Mouse (Mus musculus) neural tube, embryonic 12.5 days (tissue): ENCODE measurements around the gene Gm27021. TPM values are rescaled to one million over a fixed set of nuclear protein-coding genes. Genes with fewer than 3 reads are reported as not detected.

Source experiments
- ATAC-seq: fragments of 200-750 bp; cut with Nextera tagmentation; 2 replicates; pipeline ENCODE4 v1.8.0; 2017; ENCODE audit warnings: low read depth, mild to moderate bottlenecking, moderate TSS enrichment, moderate library complexity; ENCODE audit not compliant: low FRiP score
- H3K27ac ChIP-seq: fragments of 300-500 bp; sonication (generic); 2 replicates; pipeline ENCODE4 v1.5.1; 2016
- H3K27me3 ChIP-seq: fragments of 300-500 bp; sonication (generic); replicated peaks from 2 replicates; pipeline ENCODE4 v1.6.1; 2016; ENCODE audit warnings: mild to moderate bottlenecking
- H3K36me3 ChIP-seq: fragments of 300-500 bp; sonication (generic); 2 replicates; pipeline ENCODE4 v1.6.1; 2016; ENCODE audit warnings: mild to moderate bottlenecking
- H3K4me1 ChIP-seq: fragments of 300-500 bp; sonication (generic); 2 replicates; pipeline ENCODE4 v1.6.1; 2016
- H3K4me2 ChIP-seq: fragments of 300-500 bp; sonication (generic); replicated peaks from 2 replicates; pipeline ENCODE4 v1.6.1; 2016; ENCODE audit warnings: mild to moderate bottlenecking
- H3K4me3 ChIP-seq: fragments of 300-500 bp; sonication (generic); 2 replicates; pipeline ENCODE4 v1.5.1; 2016
- H3K9ac ChIP-seq: fragments of 300-500 bp; sonication (generic); 2 replicates; pipeline ENCODE4 v1.6.1; 2016; ENCODE audit warnings: mild to moderate bottlenecking
- H3K9me3 ChIP-seq: fragments of 300-500 bp; sonication (generic); 2 replicates; pipeline ENCODE4 v1.6.1; 2016; ENCODE audit warnings: mild to moderate bottlenecking
- WGBS: fragments of 180-500 bp; shearing (Covaris S2); methylation state at CpG from one replicate; pipeline ENCODE4 v1.1.7; 2016; 5-methylcytosine and 5-hydroxymethylcytosine counted together
- polyA plus RNA-seq: library from polyadenylated mRNA; unstranded; fragments of >200 nt; fragmentation: Nextera tagmentation; extraction: Ambion mirVana; gene quantifications from 2 replicates; pipeline ENCODE4 v1.2.1, GENCODE M21; 2016

The Gm27021 gene
- polyA plus RNA-seq, 1 experiment from 2014 or later: 2.4 TPM

DNA sequence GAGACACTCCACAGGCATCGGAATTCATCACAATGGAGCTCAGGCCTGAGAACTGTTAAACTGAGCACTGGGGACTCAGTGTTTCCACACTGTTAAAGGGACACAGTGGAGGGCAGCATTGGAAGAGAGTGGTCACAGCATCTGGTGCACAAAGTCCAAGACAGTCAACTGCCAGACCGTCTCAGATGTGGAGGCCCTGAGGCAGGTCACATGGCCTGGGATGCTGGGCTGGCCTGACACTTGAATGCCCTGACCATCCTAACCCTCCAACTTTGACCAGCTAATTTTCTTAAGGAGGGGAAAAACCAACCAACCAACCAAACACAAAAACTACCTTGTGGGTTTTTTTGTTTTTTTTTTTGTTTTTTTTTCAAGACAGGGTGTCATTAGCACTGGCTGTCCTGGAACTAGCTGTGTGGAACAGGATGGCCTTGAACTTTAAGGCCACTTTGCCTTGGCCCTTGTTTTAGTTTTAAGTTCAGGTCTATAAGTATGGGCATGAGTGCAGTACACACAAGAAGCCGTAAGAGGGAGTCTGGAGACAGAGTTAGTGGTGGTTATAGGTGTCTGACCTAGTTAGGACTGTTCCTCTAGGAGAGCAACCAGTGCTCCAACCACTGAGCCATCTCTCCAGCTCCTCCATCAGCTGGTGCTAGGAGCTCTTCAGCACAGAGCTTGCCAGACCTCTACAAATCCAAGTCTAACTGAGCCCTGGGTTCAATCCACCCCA, 2.0 kb downstream of the Gm27021 start:
- WGBS: 83% methylated on average over 3 of the region's 3 CpGs
- H3K9me3 ChIP-seq: no peaks in the 10 kb centered on the region
- peak overlapping the region; percentile 96; the same call in 1 of the 2 replicates for H3K9ac ChIP-seq
- H3K4me3 ChIP-seq: peak overlapping the region; percentile 88; the same call in 1 of the 2 replicates
- H3K4me1 ChIP-seq: peaks cover 38% of the 10 kb centered on the region
- H3K27me3 ChIP-seq: no peaks in the 10 kb centered on the region
- no peak for ATAC-seq
- H3K4me2 ChIP-seq: peak overlapping the region; percentile 92
- H3K36me3 ChIP-seq: peaks cover 13% of the 10 kb centered on the region
- H3K27ac ChIP-seq: no peak overlapping the region

DNA sequence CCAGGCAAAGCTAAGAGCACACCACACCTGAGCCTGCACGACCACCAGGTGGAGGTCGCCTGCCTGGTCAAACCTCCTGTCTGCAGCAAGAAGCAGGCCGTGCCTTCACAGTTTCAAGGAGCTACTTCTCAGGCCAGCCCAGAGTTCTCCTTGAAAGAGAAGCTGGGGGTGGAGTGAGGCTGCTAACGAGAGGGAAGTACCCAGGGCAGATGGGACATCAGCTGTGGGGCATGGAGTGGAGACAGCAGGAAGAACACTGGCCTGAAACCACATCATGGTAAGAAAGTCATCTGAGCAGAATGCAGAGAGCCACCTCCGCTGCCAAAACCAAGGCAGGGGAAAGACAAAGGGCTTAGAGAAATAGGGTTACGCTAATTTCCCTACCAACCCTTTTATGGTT, 3.3 kb downstream of the Gm27021 start:
- H3K4me3 ChIP-seq: no peak overlapping the region
- peaks cover 12% of the 10 kb centered on the region for H3K36me3 ChIP-seq
- 84% methylated on average over 6 of the region's 6 CpGs for WGBS
- no peak overlapping the region for H3K4me2 ChIP-seq
- no peak overlapping the region for H3K27ac ChIP-seq
- no peak overlapping the region for H3K9ac ChIP-seq
- peaks cover 35% of the 10 kb centered on the region for H3K4me1 ChIP-seq
- no peaks in the 10 kb centered on the region for H3K9me3 ChIP-seq
- H3K27me3 ChIP-seq: no peaks in the 10 kb centered on the region
- ATAC-seq: no peak

DNA sequence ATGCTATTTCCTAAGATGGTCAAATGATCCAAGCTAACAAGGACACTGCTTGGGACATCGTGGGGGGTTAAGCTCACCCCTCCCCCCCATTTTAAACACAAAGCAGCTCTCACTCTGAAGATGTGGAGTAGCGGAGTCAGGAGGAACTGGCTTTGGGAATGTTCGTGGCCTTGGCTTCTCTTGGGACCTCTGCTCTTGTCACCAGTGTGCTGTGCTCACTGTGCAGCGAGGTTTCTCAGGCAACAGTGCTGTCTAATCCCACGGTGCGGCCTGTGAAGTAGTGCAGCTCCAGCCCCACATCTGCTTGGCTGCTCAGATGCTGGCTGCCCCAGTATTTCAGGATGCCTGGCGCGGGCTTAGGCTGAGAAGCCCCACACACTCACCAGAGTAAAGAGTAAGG, 10.5 kb downstream of the Gm27021 start:
- no peak overlapping the region for H3K4me2 ChIP-seq
- H3K36me3 ChIP-seq: peaks cover 70% of the 10 kb centered on the region
- H3K9me3 ChIP-seq: no peaks in the 10 kb centered on the region
- H3K4me3 ChIP-seq: no peak overlapping the region
- WGBS: 90% methylated on average over 8 of the region's 8 CpGs
- no peak overlapping the region for H3K9ac ChIP-seq
- no peak overlapping the region for H3K27ac ChIP-seq
- no peaks in the 10 kb centered on the region for H3K27me3 ChIP-seq
- no peaks in the 10 kb centered on the region for H3K4me1 ChIP-seq
- no peak for ATAC-seq

DNA sequence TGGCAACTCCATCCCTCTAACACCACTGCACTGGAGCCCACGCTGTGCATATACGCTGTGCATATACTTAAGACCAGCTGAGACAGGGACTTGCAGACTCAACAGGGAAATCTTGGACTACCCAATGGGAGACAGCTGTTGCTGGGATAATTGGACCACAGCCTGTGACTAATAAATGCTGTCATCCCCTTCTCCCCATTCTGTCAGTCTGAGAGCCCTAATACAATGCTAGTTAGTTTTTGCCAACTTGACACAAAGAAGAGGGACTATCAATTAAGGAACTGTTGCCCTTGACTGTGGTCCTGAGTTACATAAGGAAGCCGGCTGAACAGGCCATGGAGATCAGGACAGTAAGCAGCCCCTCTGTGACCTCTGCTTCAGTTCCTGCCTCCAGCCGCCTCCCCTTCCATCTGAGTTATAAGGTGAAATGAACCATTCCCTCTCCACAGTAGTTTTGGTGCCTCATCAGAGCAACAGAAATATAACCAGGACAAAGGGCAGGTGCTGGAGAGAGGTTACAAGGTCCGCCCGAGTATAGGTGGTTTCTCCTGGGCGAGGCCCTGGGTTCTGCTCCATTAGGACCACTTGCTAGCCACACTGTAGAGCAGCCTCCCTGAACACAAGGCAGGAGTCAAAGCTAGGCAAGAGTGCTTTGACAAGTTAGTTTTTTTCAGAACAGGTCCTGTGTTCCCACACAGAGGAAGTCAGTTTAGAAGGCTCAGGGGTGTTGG, 11.4 kb downstream of the Gm27021 start:
- no peak overlapping the region for H3K9ac ChIP-seq
- no peak for ATAC-seq

DNA sequence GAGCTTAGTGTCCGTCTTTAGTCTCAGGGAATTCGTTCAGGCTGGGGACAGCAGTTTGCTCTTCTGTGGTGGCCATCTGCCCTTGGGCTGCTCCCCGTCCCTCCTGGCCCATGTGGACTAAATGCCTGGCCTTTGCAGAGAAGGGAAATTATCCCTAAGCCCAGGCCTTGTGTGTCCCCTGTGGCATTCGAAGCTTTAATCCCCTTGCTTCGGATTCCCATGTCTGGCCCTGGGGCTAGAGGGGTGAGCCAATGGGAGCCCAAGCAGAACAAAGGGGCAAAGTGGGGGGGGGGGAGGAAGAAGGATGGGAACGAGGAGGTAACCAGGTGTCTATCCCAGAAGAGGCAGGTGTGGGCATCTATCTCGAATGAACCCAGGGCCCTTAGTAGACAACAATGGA, 20.3 kb downstream of the Gm27021 start, which contains the start of gene 1190005I06Rik:
Gene 1190005I06Rik, minus strand, starts transcription at position 101 of the 400 bp plus-strand sequence.
- Histone ChIP-seq H3K4me2 (no peak within 1 kb of the TSS), H3K4me1 (no peaks in the 10 kb centered on the region), H3K27me3 (no peaks in the 10 kb centered on the region), H3K36me3 (peaks cover 16% of the 10 kb centered on the region), H3K9me3 (no peaks in the 10 kb centered on the region), H3K4me3 (no peak within 1 kb of the TSS), H3K27ac (no peak within 1 kb of the TSS), H3K9ac (no peak within 1 kb of the TSS)
- WGBS: 69% methylated on average over 7 of the region's 7 CpGs
- ATAC-seq: no peak

More for the DNA sequence above, 11.4 kb downstream of the Gm27021 start:
- H3K4me1 ChIP-seq: no peaks in the 10 kb centered on the region
- H3K27ac ChIP-seq: no peak overlapping the region
- H3K36me3 ChIP-seq: peaks cover 70% of the 10 kb centered on the region
- H3K9me3 ChIP-seq: no peaks in the 10 kb centered on the region
- no peak overlapping the region for H3K4me2 ChIP-seq
- no peaks in the 10 kb centered on the region for H3K27me3 ChIP-seq
- 87% methylated on average over 7 of the region's 7 CpGs for WGBS
- H3K4me3 ChIP-seq: no peak overlapping the region

DNA sequence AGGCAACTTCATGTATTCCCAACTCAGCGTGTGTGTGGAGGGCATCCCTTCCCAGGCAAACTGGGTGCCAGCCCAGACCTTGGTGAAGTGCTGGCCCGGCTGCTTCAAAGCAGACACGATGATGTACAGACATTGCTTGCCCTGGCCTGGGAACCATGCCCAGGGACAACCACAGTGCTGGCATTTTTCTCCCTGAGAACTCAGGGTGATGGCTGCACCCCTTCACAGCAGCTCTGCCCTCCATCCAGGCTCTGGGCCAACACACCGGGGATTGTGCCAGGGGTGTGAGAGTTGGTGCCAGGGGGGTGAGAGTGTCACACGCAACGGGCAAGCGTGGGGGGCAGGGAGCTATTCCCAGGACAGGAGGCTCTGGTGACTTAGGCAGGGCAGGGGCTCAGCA, 23.2 kb downstream of the Gm27021 start:
- no peaks in the 10 kb centered on the region for H3K4me1 ChIP-seq
- H3K36me3 ChIP-seq: peaks cover 3% of the 10 kb centered on the region
- H3K9ac ChIP-seq: no peak overlapping the region
- no peaks in the 10 kb centered on the region for H3K27me3 ChIP-seq
- H3K4me3 ChIP-seq: no peak overlapping the region
- no peaks in the 10 kb centered on the region for H3K9me3 ChIP-seq
- no peak for ATAC-seq
- no peak overlapping the region for H3K27ac ChIP-seq
- no peak overlapping the region for H3K4me2 ChIP-seq
- WGBS: 91% methylated on average over 7 of the region's 7 CpGs

DNA sequence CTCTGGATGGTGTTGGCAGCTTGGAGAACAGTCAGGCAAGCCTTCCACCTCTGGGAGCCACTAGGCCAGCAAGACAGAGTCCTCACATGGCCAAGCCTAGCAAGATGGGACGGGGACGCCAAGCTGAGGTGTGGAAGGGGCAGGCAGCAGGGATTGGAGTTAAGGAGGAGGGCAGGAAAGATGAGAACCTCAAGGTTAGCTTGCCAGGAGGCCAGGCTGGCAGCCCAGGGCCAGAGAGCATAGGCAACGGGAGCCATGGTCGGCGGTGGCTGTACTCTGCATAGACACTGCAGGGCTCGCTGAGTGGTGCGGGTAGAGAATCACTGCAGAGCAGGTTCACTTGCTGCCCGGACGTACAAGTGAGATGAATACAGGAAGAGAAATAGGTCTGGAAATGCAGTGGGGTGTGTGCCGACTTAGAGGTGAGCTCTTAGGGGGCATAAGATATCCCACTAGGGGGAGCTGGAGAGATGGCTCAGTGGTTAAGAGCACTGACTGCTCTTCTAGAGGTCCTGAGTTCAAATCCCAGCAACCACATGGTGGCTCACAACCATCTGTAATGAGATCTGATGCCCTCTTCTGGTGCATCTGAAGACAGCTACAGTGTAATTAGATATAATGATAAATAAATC, 25.7 kb downstream of the Gm27021 start:
- no peak overlapping the region for H3K4me2 ChIP-seq
- no peaks in the 10 kb centered on the region for H3K27me3 ChIP-seq
- H3K4me3 ChIP-seq: no peak overlapping the region
- H3K9me3 ChIP-seq: no peaks in the 10 kb centered on the region
- no peak overlapping the region for H3K9ac ChIP-seq
- WGBS: 84% methylated on average over 10 of the region's 10 CpGs
- no peak overlapping the region for H3K27ac ChIP-seq
- ATAC-seq: no peak
- no peaks in the 10 kb centered on the region for H3K4me1 ChIP-seq
- H3K36me3 ChIP-seq: no peaks in the 10 kb centered on the region

DNA sequence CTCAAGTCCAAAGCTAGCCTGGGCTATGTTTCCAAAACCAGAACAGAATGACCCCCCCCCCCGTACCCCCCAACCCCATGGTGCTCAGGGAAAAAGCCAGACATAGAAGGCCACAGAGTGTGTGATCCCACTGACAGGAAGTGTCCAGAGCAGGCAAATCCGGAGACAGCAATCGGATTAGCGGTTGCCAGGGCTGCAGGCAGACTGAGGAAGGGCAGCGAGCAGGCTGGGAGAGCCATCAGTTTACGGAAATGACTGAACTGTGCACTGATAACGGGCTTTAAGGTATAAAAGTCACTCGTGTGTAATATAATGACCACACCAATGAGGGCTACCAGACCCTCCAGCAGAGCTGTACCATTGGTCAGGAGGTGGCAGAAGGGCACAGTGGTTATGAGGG, 26.6 kb downstream of the Gm27021 start:
- Histone ChIP-seq H3K4me1 (no peaks in the 10 kb centered on the region), H3K27ac (no peak overlapping the region), H3K4me3 (no peak overlapping the region), H3K9ac (no peak overlapping the region), H3K36me3 (no peaks in the 10 kb centered on the region), H3K27me3 (peaks cover 2% of the 10 kb centered on the region; the same call in 1 of the 2 replicates), H3K4me2 (no peak overlapping the region), H3K9me3 (no peaks in the 10 kb centered on the region)
- ATAC-seq: no peak
- 55% methylated on average over 8 of the region's 8 CpGs for WGBS

DNA sequence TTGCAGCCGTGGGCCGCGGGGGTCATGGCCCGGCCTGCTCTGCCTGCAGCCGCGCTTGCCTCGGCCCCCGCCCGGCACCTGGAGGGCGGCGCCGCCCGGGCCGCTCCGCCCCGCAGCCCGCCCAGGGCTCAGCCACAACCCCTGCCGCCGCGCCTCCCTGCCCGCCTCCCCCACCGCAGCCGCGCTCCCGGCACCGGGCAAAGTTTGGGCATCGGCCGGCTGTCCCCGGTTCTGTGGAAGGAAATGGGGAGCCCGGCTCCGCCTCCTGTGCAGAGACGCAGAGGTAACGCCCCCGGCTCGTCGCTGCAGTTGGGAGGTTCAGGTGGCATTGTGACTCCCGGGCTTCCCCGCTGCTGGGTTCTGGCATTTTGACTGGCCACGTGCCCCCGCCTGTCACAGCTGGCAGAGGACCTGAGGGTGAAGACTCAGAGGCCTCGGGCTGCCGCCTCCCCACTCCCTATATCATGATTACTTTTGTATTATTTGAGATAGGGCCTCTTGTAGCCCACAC, 33.5 kb downstream of the Gm27021 start:
- Histone ChIP-seq H3K4me3 (peak overlapping the region; percentile 59), H3K27me3 (peaks cover 39% of the 10 kb centered on the region)
- ATAC-seq: peak; percentile 49; the same call in 1 of the 2 replicates

DNA sequence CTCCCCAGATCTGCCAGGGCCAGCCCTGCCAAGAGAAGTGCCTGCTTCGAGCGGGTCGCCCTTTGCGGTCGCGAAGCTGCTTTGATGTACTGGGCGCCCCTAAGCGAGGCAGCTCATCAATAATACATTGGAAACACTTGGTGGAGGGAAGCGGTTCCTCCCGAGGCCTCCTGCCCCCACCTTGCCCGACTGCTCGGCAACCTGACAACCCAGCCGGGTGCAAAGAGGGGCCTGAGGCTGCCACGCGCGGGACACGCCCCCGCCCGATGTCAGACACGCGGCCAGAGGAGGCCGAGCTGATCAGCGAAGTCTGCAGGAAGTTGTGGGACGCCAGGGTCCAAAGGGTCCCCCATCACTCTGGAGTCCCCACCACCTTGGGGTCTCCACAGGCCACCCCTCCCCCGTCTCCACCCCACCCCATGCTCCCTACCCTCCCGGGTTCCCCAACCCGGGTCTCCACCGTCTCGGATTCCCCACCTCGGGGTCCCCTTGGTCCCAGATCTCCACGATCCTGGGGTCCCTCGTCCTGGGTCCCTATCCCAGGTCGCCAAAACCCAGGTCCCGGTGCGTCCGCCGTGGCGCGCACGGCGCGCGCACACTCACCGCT, 34.1 kb downstream of the Gm27021 start:
- H3K27me3 ChIP-seq: peaks cover 39% of the 10 kb centered on the region
- H3K4me3 ChIP-seq: peak overlapping the region; percentile 59
- H3K4me1 ChIP-seq: peaks cover 20% of the 10 kb centered on the region
- H3K27ac ChIP-seq: no peak overlapping the region
- H3K9me3 ChIP-seq: no peaks in the 10 kb centered on the region
- H3K4me2 ChIP-seq: peak overlapping the region; percentile 97
- no peaks in the 10 kb centered on the region for H3K36me3 ChIP-seq
- ATAC-seq: peak; percentile 63
- under 1% methylated on average over 44 of the region's 44 CpGs for WGBS
- H3K9ac ChIP-seq: peak overlapping the region; percentile 64

More for the DNA sequence above, 33.5 kb downstream of the Gm27021 start:
- Histone ChIP-seq H3K4me2 (peak overlapping the region; percentile 97), H3K4me1 (peaks cover 20% of the 10 kb centered on the region), H3K9ac (peak overlapping the region; percentile 64), H3K27ac (no peak overlapping the region), H3K9me3 (no peaks in the 10 kb centered on the region), H3K36me3 (no peaks in the 10 kb centered on the region)
- WGBS: under 1% methylated on average over 42 of the region's 42 CpGs

DNA sequence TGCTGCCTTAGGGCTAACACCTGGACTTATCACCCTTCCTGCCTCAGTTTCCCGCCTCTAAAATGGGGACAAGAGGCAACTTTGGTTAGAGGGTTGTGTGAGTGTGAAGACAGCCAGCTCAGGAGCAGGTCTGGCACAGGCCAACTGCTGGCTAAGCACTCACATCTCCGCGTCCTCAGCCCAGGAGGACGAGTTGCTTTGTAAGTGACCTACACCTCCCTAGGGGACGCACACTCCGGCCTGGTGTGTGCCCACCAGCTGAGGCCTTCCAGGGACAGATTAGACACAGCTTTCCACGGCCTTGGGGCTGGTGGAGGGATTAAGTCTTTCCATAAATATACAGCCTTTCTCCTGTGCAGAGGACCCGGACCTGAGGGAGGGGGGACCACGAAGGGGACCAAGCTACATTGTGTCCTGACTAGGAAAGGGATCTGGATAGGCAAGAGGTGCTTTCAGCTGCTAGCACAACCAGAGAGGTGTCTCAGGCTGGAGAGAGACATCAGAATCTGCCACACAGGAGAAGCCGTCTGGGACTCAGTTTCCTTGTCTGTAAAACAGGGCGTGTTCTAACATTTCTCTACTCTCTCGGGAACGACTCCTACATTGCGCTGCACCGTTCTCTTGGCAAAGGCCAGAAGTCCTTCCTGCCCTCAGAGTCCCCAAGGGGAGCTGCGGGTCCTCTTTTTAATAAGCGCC, 34.8 kb downstream of the Gm27021 start:
- peak; percentile 21; the same call in 1 of the 2 replicates for ATAC-seq
- peaks cover 39% of the 10 kb centered on the region for H3K27me3 ChIP-seq

More for the DNA sequence above, 34.8 kb downstream of the Gm27021 start:
- peak overlapping the region; percentile 97 for H3K4me2 ChIP-seq
- 28% methylated on average over 17 of the region's 17 CpGs for WGBS
- peaks cover 20% of the 10 kb centered on the region for H3K4me1 ChIP-seq
- no peaks in the 10 kb centered on the region for H3K36me3 ChIP-seq
- H3K27ac ChIP-seq: no peak overlapping the region
- peak overlapping the region; percentile 59 for H3K4me3 ChIP-seq
- H3K9me3 ChIP-seq: no peaks in the 10 kb centered on the region
- H3K9ac ChIP-seq: peak overlapping the region; percentile 64; the same call in 1 of the 2 replicates
